Mouse (Mus musculus) frontal cortex, adult (tissue): ENCODE data around the gene Prep.
"Not testable (repeated sequence)": the region's sequence is repeated elsewhere in the genome, so short reads cannot be mapped to it uniquely, and the experiment has no call there.

Experiments
- ATAC-seq: cut with Nextera tagmentation; 2 replicates; pipeline ENCODE4 v1.9.2; 2017; ENCODE audit warnings: mild to moderate bottlenecking, moderate library complexity, mixed read lengths; ENCODE audit not compliant: low TSS enrichment

Prep gene

DNA sequence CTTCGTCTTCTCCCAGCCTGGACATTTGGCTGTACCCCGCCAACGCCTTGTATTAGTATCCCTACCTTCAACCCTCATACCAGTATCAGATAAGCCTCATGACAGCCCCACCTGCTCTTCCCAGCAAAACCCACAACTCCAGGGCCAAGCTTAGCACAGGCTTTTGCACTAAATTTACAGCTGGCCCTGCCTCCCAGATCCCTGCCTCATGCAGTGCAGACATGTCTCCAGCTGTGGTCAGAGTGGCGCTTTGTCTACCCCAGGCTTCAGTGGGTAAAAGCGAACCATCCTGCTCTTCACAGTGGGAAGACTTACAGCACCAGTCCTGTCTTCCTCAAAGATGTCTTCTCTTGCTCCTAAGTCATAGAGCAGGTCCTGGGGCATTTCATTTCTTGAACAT lies 49.8 kb downstream of the Prep start:
- no peak for ATAC-seq

DNA sequence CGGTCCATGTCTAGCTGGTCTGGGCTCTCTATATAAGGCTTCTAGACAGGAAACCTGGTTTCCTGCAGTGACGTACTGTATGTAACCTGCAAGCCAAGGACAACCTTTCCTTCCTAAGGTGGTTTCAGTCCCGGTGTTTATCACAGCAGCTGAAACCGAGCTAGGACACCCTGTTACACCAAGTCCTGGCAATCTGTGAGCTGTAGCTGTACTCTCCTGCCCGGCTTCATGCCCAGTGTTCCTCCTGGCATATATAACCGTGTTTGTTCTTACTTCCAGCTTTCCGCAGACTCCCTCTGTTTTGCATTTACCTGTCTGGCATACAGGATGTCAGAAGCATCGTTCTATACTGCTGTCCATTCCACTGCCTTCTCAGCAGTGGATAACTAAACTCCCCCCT lies 51.4 kb downstream of the Prep start:
- no peak for ATAC-seq

DNA sequence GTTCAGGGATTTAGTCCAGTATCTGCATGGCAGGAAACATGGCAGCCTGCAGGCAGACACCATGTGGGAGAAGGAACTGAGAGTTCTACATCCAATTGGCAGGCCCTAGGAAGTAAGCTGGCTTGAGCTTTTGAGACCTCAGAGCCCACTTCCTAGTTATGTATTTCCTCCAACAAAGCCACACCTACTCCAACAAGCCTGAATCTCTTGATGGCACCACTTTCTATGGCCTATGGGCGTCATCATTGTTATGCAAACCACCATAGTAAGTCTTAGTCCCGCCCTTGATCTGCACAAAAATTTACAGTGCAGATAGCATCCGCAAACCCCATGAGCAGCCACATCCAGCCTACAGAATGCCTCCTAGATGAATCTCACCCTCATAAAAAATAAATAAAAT lies 54.6 kb downstream of the Prep start:
- ATAC-seq, result no peak

DNA sequence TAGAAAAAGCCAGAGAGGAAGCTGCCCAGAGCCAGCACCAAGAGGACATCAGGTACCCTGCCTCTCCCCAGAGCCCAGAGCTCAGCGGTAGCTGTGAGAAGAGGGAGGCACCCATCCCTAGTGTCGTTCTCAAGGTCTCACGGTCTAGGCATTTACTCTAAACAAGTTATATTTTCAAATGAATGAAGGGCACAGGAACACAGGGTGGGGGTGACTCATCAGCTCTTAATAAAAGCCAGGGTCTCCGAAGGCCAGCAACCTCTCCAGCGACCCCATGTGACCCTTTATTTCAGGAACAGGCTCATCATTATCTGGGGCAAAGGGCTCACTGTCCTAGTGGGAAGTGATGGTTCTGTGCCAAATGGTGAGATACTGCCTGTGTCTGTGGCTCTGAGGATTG lies 55.5 kb downstream of the Prep start:
- no peak for ATAC-seq

DNA sequence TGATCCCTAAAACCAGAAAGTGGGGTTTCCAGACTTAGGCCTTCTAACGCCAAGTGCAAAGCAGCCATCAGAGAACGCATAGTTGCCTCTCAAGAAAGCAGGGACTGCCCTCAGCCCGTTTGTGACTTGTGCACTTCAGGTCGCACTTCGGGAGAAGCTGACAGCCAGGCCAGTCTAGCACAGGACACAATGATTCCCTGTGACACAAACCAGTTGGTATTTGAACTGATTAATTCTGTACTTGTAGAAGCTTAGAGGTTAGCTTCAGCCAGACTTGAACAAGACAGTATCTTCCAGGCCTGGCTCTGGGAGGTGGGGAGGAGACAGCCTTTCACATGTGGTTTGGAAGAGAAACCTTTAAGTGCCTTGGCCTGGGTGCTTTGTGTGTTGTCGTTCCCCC lies 56.0 kb downstream of the Prep start:
- ATAC-seq, result no peak

DNA sequence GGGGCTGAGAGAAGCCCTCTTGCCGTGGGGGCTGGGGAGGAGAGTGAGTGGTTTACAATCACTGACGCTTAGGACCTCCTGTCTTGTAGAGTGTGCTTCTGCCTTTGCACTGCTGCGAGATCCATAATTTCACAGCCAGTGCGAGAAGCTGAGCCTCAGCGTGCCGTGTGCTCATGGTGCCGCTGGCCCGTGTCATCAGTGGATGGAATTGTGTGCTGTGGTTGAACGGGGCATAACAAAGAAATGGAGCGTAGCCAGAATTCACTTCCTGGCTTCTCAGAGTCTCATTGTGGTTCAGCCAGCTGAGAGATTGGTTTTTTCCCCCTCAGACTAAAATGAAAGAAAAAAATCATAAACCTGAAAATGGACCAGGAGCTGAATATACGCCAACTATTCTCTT lies 62.1 kb downstream of the Prep start:
- 0 out of 2 replicates have a peak, but pooled peaks have one; percentile 41 for ATAC-seq

DNA sequence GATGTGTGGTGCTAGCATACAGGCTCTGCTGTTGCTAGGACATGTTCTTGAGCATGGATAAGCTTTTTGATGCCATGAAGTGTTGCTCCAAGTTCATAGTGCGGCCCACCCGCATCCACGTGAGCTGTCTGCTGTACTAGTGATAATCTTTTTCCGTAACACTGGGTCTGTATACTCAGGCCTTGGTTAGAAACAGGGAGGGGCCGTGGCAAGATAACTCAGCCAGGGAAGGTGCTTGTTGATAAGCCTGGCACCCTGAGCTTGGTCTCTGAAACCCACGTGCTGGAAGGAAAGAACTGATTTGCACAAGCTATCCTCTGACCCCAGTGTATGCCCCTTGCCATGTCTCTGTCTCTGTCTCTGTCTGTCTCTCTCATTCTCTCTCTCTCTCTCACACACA lies 63.0 kb downstream of the Prep start:
- no peak for ATAC-seq

DNA sequence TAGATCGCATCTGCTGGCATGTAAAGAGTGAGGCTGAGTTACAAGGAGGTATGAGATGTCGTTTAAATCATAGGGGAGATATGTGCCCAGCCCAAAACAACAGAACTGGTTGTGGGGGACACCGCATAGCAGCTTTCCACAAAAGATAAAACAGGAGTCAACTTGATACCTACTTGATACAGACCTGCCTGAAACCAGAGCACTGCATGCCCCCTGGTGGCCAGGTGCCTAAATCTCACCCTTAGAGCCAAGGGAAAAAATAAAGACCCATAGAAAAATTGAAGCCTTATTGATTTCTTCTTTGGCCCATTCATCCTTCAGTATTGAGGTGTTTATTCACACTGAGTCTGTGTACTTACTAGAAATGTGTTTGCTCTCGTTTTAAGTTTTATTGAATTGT lies 65.4 kb downstream of the Prep start:
- no peak for ATAC-seq

DNA sequence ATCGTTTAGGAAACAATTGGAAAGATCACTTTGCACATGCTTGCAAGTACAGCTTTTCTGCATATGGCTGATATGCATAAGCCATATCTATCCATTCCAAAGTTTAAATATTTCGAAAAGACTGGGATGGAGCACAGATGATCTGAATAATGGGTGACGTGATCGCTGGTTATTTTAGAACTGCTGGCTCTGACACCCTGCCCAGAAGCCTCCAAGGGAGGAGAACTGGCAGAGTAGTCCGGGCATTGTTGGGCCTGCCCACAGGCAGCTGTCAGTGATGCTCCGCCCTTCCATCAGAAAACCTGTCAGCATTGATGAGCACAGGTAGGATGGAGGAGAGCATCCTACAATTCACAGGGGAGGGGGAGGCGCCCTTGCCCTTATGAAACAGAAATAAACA lies 69.8 kb downstream of the Prep start:
- ATAC-seq, result peak; percentile 83

DNA sequence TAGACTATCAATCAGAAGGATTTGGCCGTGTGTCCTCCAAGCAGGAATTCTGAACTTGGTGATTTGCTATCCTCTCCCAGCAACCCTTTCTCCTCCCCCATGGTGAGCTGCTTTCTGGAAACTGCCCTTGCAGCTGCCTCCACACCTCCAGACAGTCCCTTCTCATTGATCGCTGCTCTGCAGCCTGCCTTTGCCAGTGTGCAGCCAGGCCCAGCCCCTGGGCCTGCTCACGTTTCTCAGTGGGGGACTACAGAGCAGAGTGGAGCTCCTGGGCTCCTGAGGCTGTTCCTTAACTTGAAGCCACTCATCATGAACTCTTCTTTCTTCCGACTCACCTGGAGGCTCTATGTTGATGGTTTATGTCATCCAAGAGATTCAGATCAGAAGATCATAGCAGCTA lies 72.9 kb downstream of the Prep start:
- ATAC-seq, result no peak

DNA sequence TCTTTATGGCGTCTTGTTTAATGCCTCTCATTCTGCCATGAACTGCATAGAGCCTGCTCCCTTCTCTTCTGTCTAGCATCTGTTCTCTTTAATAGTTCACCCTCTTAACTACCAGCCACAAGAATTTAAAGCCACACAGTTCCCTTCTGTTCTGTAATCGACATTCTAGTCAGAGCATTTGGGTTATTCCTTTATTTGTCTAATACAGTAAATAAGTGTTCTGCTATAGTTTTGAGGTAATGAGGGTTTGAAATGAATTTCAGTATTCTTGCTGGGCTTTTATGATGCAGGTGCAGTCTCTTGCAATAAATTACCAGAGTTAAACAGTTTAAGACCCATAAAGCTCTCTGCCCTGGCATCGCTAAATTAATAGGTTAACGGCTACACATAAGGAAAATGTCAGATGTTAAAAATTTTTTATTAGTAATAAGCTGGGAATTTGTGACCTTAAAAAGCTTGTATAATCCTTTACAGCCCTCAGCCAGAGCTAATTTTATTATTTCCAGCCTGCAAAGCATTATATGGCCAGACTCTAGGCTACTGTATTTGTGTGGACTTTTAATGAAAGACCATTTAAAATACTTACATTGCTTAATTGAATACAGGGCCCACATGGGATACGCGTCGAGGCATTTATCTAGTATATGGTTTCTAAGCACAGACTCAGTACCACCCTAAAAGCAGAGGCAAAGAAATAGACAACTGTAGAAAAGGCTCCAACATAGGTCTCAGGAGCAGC lies 73.6 kb downstream of the Prep start:
- no peak for ATAC-seq

DNA sequence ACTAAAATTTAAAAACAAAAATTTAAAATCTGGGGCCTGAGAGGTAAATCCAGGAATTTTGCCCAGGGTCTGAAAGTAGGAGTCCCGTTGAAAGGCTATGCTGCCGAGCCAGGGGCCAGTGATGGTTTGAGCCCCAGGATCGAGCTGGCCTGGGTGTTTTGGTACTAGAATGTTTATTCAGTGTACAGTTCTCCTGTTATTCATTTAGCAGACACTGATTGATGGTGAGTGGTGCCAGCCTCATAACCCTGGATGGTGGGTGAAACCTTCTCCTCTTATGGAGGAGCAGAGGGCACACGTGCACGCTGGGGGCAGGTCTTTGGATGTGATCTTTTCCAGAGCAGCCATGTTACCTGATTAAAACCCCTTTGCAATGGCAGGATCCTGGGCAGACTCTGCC lies 75.4 kb downstream of the Prep start:
- ATAC-seq, result no peak

DNA sequence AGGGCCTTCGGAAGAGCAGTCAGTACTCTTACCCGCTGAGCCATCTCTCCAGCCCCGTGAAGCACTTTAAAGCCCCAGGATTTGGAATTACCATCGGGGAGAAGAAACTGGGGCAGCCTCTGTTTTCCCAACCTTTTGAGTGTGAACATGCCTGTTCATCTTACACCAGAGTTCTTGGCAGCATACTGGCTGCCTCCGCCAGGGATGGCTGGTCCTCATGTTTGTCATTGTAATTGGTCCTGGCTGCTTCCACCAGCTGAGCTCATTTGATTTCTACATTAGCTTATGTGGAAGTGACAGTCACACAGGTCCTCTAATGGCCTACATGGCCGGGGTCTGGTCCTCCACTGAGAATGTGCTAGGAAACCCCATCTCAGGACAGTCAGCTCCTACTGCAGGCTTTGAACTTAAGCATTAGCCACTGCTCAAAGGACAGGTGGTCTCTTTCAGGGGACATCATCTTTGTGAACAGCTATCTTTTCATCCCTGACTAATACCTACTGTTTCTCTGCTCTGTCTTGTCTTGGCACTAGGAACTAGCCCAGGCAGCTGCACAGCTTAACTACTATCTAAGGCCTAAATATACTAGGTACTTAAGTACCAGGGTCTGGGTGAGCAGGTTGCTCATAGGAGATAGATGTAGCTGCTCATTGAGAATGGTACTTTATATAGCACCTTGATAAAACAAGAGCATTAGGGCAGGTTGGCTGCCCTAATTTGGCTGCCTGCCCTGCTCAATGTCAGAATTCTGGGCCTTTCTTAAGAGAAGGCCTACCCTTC lies 77.2 kb downstream of the Prep start:
- ATAC-seq, result no peak

DNA sequence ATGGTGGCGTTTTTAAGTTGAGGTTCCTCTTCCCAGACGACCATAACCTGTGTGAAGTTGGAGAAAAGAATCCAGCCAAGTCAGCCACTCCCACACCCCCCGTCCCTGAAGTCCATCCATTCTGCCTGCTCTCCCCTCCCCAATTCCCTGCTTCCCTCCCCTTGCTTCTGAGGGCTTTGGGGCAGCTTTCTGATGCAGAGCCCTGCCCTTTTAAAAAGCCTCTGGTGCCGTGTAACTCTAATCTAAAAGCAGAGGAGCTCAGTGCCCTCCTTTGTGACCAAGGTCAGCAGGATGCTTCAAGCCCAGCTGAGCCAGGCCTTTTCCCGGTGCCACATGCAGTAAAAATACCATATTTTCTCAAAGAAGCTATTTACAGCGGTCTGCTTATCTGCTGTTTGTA lies 79.8 kb downstream of the Prep start:
- no peak for ATAC-seq

DNA sequence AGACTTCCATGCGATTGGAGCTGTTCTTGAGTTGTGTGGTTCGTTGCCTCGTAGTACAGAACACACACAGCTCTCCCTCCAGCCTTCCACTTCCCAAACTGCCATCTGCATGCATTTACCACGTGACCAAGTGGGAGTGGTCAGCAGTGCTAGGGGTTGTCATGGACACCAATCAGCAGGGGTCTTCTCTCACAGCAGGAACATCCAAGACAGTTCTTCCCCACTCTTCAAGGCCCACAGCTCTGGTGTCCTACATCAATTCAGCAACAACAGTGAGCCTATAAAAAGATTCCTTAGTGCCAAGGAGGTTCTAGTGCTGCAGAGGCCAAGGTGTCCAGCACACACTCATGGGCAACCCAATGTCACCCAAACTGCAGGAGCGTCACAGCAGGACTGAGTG lies 84.1 kb downstream of the Prep start:
- no peak for ATAC-seq

DNA sequence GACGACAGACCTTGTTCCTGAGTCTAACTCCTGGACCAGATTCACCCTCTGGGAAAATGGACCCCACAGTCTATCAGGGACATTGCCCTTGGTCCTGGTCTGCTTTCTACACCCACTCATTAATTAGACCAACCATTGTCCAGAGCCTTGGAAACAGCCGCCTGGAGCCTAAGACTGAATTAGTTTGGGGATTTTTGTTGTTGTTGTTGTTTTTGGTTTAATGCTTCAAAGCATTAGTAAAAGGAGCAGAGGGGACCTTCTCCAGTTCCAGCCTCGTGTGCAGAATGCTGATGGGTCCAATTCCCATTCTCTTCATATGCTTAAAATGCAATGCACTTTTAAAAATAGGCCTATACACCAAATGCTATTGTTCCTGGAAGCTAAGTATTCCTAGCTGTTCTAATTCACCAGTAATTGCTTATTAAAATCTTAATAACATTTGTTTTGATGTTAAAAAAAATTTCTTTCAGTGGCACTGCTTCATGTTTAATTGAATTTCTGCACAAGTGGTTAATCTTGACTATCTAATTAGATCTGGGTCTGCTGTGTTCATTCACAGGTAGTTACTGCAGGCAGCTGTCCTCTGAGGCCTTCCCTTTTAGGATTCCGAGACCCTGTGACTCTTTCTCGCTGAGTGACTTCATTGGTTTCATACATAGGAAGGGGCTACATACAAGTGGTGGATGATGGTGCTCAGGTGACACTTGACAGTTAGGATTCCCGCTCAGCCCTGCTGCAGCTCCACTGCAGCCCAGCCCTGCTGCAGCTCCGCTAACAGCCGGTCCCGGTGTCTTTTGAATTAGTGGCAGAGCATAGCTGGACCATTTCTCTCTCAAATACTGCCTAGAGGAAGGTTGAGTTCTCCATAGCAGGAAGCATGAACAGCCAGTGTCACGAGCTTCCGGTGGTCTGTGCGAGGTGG lies 85.0 kb downstream of the Prep start:
- peak; percentile 38; the same call in 1 of the 2 replicates for ATAC-seq

DNA sequence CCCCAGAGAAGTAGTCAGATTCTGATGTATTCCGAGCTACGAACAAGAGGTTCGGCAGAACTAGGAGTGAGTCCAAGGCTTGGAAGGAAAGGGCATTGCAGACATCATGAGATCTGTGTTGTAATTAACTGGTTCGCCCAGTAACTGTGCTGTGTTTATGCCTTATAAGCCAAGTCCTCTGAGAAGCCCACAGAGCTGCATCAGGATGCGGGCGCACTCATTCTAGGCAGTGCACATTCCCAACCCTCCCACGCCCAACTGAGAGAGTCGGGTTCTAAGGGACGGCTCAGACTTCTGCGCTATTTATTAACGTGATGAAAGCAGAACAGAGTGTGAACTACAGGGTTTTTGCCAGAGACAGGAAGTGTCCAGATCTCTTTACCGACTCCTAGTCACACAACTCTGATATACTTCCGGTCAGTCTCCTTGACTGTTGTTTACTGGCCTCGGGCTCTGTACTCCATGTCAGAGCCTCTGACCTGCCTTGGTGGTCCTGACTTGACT lies 87.6 kb downstream of the Prep start:
- ATAC-seq, result peak; percentile 51; the same call in 1 of the 2 replicates

DNA sequence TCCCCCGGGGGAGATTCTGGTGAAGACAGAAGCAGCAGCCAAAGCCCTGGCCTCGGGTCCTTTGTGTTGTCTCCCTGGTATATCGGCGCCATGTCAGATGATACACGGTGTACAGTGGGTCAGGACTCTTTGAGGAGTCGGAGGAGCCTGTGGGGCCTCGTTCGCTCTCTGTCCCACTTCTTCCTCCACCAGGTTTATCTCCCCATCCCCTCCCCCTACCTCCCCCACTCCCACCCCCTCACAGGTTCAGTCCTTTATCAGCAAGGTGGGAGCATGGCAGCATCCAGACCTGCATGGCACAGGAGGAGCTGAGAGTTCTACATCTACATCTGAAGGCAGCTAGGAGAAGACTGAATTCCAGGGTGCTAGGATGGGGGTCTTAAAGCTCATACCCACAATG lies 98.8 kb downstream of the Prep start:
- no peak for ATAC-seq

DNA sequence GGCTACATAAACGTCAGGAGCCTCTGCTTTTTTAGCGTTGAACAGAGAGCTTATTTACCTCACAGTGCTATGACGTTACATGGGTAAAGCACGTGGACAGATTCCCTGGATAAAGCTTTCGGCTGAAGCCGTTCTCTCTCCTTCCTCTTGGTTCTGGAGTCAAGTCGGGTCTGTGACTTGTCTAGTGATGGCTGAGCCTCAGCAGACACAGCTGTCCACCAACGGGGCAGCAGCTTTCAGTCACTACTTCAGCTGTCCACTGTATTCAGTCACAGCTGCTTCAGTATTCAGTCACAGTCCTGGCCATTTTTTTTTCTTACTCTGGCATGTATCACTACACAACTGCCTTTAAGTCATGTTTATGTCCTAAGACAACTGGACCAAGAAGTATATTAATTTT lies 106.9 kb downstream of the Prep start:
- no peak for ATAC-seq

DNA sequence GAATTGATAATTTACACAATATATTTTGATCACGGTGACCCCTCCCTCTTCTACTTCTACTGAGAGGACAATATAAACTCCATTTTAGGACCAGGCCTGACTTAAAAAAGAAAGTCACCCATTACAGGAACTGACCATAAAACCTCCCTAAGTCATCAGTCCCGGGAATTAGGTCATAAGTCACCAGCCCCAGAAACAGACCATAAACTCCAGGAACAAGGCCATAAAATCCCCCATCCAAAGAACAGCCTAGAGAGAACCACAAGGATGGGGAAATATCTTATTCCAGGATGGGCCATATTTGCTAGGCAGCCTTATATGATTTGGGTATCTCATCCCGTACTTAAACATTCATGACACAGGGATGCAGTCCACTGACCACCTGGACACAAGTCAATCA lies 107.3 kb downstream of the Prep start:
- no peak for ATAC-seq

DNA sequence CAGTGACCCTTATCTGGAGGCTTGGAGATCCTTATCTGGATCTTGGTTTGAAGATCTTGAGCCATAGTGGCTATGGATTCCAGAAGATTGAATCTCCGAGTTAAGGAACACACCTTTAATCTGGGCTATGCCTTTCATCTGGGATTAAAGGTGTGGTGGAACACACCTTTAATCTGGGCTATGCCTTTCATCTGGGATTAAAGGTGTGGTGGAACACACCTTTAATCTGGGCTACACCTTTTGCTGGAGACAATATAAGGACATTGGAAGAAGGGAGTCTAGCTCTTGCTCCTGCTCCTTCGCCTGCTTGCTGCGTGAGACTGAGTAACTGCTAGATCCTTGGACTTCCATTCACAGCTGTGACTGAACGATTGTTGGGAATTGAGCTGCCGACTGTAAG lies 110.8 kb downstream of the Prep start, which contains the start of gene Popdc3:
TSS of gene Popdc3 (plus strand) at position 301 of the 400 bp plus-strand sequence.
- ATAC-seq, result not testable (repeated sequence)
